Mouse (Mus musculus) erythroblast, embryonic 14.5 days (primary cell): ENCODE data around the gene C3.

Source experiments
- GATA1 ChIP-seq: IDR thresholded peaks from 2 replicates; pipeline ENCODE4 v1.6.1; 2012; ENCODE audit warnings: low read length, inconsistent platforms, mixed read lengths
- TAL1 ChIP-seq: IDR thresholded peaks from 3 replicates; pipeline ENCODE4 v1.6.1; 2012; ENCODE audit warnings: low read length, inconsistent platforms, mixed read lengths

DNA sequence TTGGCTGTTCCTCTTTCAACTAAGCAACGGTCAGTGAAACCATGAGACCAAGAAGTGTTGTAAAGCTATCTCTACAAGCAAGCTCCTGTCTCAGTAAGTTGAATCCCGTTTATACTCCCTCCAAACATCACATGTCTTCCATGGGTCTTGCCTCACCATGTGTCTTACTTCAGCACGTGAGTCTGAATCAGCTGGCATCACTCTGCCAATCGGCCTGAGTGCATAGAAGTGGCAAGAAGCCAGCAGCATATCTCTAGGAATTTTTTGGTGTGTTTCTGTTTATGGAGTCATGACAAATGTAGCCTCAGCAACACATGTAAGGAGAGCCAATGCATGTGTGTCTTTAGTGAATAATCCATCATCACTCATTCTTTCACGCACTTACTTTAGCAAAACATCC lies 55.6 kb downstream of the C3 start:
- TF ChIP-seq TAL1 = no peak
- no peak for TF ChIP-seq GATA1
